Mouse (Mus musculus): Measurements from ENCODE around the gene Pakap. TPM values are rescaled to one million over a fixed set of nuclear protein-coding genes. Genes with fewer than 3 reads are reported as not detected.

Gene Pakap
- polyA plus RNA-seq, 1 experiment from 2014 or later: 21.1 TPM

DNA sequence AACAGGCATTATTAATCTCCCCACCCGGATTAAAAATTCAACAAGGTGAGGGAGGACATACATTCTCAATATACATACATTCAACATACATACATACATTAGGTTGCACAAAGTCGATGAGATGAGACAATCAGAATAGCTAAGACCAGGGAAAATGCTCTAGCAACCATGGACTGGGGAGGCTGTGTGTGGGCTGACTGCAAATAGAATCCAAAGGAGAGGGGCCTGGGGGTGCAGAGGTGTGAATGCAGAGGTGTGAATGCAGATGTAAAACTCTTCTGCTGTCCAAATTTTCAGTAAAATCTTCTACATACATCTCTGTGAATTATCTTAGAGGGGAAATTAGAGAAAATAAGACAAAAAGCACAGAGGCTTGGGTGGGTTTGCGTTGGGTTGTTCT, 119.6 kb downstream of the Pakap start:
- Histone ChIP-seq H3K4me3 (ENCODE audit: low read depth, low read length) (no peak overlapping the region), H3K36me3 (ENCODE audit: control insufficient read depth, insufficient read depth, low read length) (no peaks in the 10 kb centered on the region), H3K27ac (ENCODE audit: low read depth, low read length) (no peak overlapping the region), H3K4me2 (ENCODE audit: low read depth, low read length, severe bottlenecking) (no peak overlapping the region), H3K4me1 (replicated peaks; ENCODE audit: control insufficient read depth, insufficient read depth, low read length) (0 out of 2 replicates have a peak, but pooled peaks cover 3% of the 10 kb centered on the region), H3K27me3 (ENCODE audit: control insufficient read depth, insufficient read depth, low read length) (no peaks in the 10 kb centered on the region), H3K9me3 (ENCODE audit: control insufficient read depth, low read length) (no peaks in the 10 kb centered on the region), H3K9ac (ENCODE audit: low read length) (no peak overlapping the region)
- DNase-seq (ENCODE audit: low spot score) (no peak), ATAC-seq (replicated peaks; ENCODE audit: low FRiP score) (no peak)
- 87% methylated on average over 3 of the region's 3 CpGs for WGBS

- Histone ChIP-seq H3K36me3 (ENCODE audit: control insufficient read depth, insufficient read depth, low read length) (no peaks in the 10 kb centered on the region), H3K27me3 (ENCODE audit: control insufficient read depth, insufficient read depth, low read length) (no peaks in the 10 kb centered on the region), H3K4me1 (replicated peaks; ENCODE audit: control insufficient read depth, insufficient read depth, low read length) (0 out of 2 replicates have a peak, but pooled peaks cover 3% of the 10 kb centered on the region), H3K9me3 (ENCODE audit: control insufficient read depth, low read length) (no peaks in the 10 kb centered on the region), H3K4me3 (ENCODE audit: low read depth, low read length) (no peak overlapping the region), H3K27ac (ENCODE audit: low read depth, low read length) (no peak overlapping the region), H3K9ac (ENCODE audit: low read length) (no peak overlapping the region), H3K4me2 (ENCODE audit: low read depth, low read length, severe bottlenecking) (no peak overlapping the region)
- DNase-seq (ENCODE audit: low spot score) (no peak), ATAC-seq (replicated peaks; ENCODE audit: low FRiP score) (no peak)
- 82% methylated on average over 9 of the region's 9 CpGs for WGBS
These were observed 120.2 kb downstream of the Pakap start for GRCm38 (mm10) chr4:57688131-57688530.

DNA sequence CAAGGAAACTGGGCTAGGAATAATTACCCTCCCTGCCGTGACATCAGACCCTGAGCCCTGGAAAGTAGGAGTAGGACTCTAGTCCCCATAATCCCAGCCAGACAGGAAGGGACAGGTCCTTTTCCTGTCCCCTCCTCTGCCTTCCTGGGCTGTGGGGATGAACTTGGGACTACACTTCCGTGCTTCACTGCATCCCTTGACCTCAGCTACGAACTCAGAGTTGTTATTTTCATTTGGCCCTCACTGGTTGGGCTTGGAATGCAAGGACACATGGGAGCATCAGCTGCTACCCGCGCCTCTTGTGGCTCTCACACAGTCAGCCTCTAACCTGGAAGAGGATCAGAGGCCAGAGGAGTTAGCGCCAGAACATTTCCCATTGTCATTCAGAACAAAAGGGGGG, 122.0 kb downstream of the Pakap start:
- H3K27me3 ChIP-seq (ENCODE audit: control insufficient read depth, insufficient read depth, low read length): no peaks in the 10 kb centered on the region
- H3K9me3 ChIP-seq (ENCODE audit: control insufficient read depth, low read length): no peaks in the 10 kb centered on the region
- H3K27ac ChIP-seq (ENCODE audit: low read depth, low read length): no peak overlapping the region
- no peak overlapping the region for H3K4me3 ChIP-seq (ENCODE audit: low read depth, low read length)
- no peaks in the 10 kb centered on the region for H3K36me3 ChIP-seq (ENCODE audit: control insufficient read depth, insufficient read depth, low read length)
- H3K4me2 ChIP-seq (ENCODE audit: low read depth, low read length, severe bottlenecking): no peak overlapping the region
- H3K9ac ChIP-seq (ENCODE audit: low read length): no peak overlapping the region
- 0 out of 2 replicates have a peak, but pooled peaks cover 3% of the 10 kb centered on the region for H3K4me1 ChIP-seq (replicated peaks; ENCODE audit: control insufficient read depth, insufficient read depth, low read length)
- ATAC-seq (replicated peaks; ENCODE audit: low FRiP score) (no peak), DNase-seq (ENCODE audit: low spot score) (no peak)
- WGBS: 79% methylated on average over 6 of the region's 6 CpGs

- ATAC-seq (replicated peaks; ENCODE audit: low FRiP score): no peak
- 0 out of 2 replicates have a peak, but pooled peaks cover 3% of the 10 kb centered on the region for H3K4me1 ChIP-seq (replicated peaks; ENCODE audit: control insufficient read depth, insufficient read depth, low read length)
- H3K4me3 ChIP-seq (ENCODE audit: low read depth, low read length): no peak overlapping the region
- no peak overlapping the region for H3K4me2 ChIP-seq (ENCODE audit: low read depth, low read length, severe bottlenecking)
- WGBS: 24% methylated on average over 1 of the region's 1 CpGs
- H3K9me3 ChIP-seq (ENCODE audit: control insufficient read depth, low read length): no peaks in the 10 kb centered on the region
- no peak overlapping the region for H3K9ac ChIP-seq (ENCODE audit: low read length)
- no peak overlapping the region for H3K27ac ChIP-seq (ENCODE audit: low read depth, low read length)
- H3K27me3 ChIP-seq (ENCODE audit: control insufficient read depth, insufficient read depth, low read length): no peaks in the 10 kb centered on the region
- no peaks in the 10 kb centered on the region for H3K36me3 ChIP-seq (ENCODE audit: control insufficient read depth, insufficient read depth, low read length)
- no peak for DNase-seq (ENCODE audit: low spot score)
These were observed 122.8 kb downstream of the Pakap start for GRCm38 (mm10) chr4:57690805-57691204.

- no peak overlapping the region for H3K9ac ChIP-seq (ENCODE audit: low read length)
- no peaks in the 10 kb centered on the region for H3K27me3 ChIP-seq (ENCODE audit: control insufficient read depth, insufficient read depth, low read length)
- no peaks in the 10 kb centered on the region for H3K36me3 ChIP-seq (ENCODE audit: control insufficient read depth, insufficient read depth, low read length)
- no peaks in the 10 kb centered on the region for H3K4me1 ChIP-seq (replicated peaks; ENCODE audit: control insufficient read depth, insufficient read depth, low read length)
- no peaks in the 10 kb centered on the region for H3K9me3 ChIP-seq (ENCODE audit: control insufficient read depth, low read length)
- no peak overlapping the region for H3K27ac ChIP-seq (ENCODE audit: low read depth, low read length)
- no peak overlapping the region for H3K4me3 ChIP-seq (ENCODE audit: low read depth, low read length)
- no peak for DNase-seq (ENCODE audit: low spot score)
- H3K4me2 ChIP-seq (ENCODE audit: low read depth, low read length, severe bottlenecking): no peak overlapping the region
- ATAC-seq (replicated peaks; ENCODE audit: low FRiP score): no peak
- WGBS: 85% methylated on average over 5 of the region's 5 CpGs
These were observed 126.6 kb downstream of the Pakap start for GRCm38 (mm10) chr4:57694356-57695136.

- H3K27ac ChIP-seq (ENCODE audit: low read depth, low read length): no peak overlapping the region
- WGBS: 93% methylated on average over 11 of the region's 11 CpGs
- no peaks in the 10 kb centered on the region for H3K36me3 ChIP-seq (ENCODE audit: control insufficient read depth, insufficient read depth, low read length)
- H3K27me3 ChIP-seq (ENCODE audit: control insufficient read depth, insufficient read depth, low read length): no peaks in the 10 kb centered on the region
- H3K9me3 ChIP-seq (ENCODE audit: control insufficient read depth, low read length): no peaks in the 10 kb centered on the region
- H3K9ac ChIP-seq (ENCODE audit: low read length): no peak overlapping the region
- H3K4me3 ChIP-seq (ENCODE audit: low read depth, low read length): no peak overlapping the region
- H3K4me1 ChIP-seq (replicated peaks; ENCODE audit: control insufficient read depth, insufficient read depth, low read length): no peaks in the 10 kb centered on the region
- H3K4me2 ChIP-seq (ENCODE audit: low read depth, low read length, severe bottlenecking): no peak overlapping the region
- no peak for ATAC-seq (replicated peaks; ENCODE audit: low FRiP score)
- no peak for DNase-seq (ENCODE audit: low spot score)
These were observed 129.0 kb downstream of the Pakap start for GRCm38 (mm10) chr4:57696955-57697354.

- no peak for ATAC-seq (replicated peaks; ENCODE audit: low FRiP score)
- Histone ChIP-seq H3K9ac (ENCODE audit: low read length) (no peak overlapping the region), H3K4me1 (replicated peaks; ENCODE audit: control insufficient read depth, insufficient read depth, low read length) (no peaks in the 10 kb centered on the region), H3K4me3 (ENCODE audit: low read depth, low read length) (no peak overlapping the region), H3K36me3 (ENCODE audit: control insufficient read depth, insufficient read depth, low read length) (no peaks in the 10 kb centered on the region), H3K4me2 (ENCODE audit: low read depth, low read length, severe bottlenecking) (no peak overlapping the region), H3K27ac (ENCODE audit: low read depth, low read length) (no peak overlapping the region), H3K27me3 (ENCODE audit: control insufficient read depth, insufficient read depth, low read length) (no peaks in the 10 kb centered on the region), H3K9me3 (ENCODE audit: control insufficient read depth, low read length) (no peaks in the 10 kb centered on the region)
- WGBS: 86% methylated on average over 12 of the region's 12 CpGs
- DNase-seq (ENCODE audit: low spot score): peak; percentile 49
These were observed 130.1 kb downstream of the Pakap start for GRCm38 (mm10) chr4:57697918-57698611.

- no peak for DNase-seq (ENCODE audit: low spot score)
- WGBS: 90% methylated on average over 5 of the region's 5 CpGs
- ATAC-seq (replicated peaks; ENCODE audit: low FRiP score): no peak
- H3K9ac ChIP-seq (ENCODE audit: low read length): no peak overlapping the region
- no peak overlapping the region for H3K4me3 ChIP-seq (ENCODE audit: low read depth, low read length)
- no peaks in the 10 kb centered on the region for H3K4me1 ChIP-seq (replicated peaks; ENCODE audit: control insufficient read depth, insufficient read depth, low read length)
- no peaks in the 10 kb centered on the region for H3K36me3 ChIP-seq (ENCODE audit: control insufficient read depth, insufficient read depth, low read length)
- no peak overlapping the region for H3K4me2 ChIP-seq (ENCODE audit: low read depth, low read length, severe bottlenecking)
- H3K27me3 ChIP-seq (ENCODE audit: control insufficient read depth, insufficient read depth, low read length): no peaks in the 10 kb centered on the region
- no peak overlapping the region for H3K27ac ChIP-seq (ENCODE audit: low read depth, low read length)
- no peaks in the 10 kb centered on the region for H3K9me3 ChIP-seq (ENCODE audit: control insufficient read depth, low read length)
These were observed 133.6 kb downstream of the Pakap start for GRCm38 (mm10) chr4:57701576-57701975.
